Mouse (Mus musculus) left cerebral cortex, adult 8-10 months (tissue): ENCODE measurements around the gene Mdp1. TPM values are rescaled to one million over a fixed set of nuclear protein-coding genes. Genes with fewer than 3 reads are reported as not detected.

ENCODE experiments used
- DNase-seq, 2 experiments: peaks; one replicate each; pipeline ENCODE4 v3.0.0; 2022; ENCODE audit warnings: low spot score in 2 of 2
- total RNA-seq, 4 experiments: library from RNA; stranded (reverse); gene quantifications; 2 replicates each; pipeline ENCODE4 v1.2.4; 2022

Mdp1 gene
- total RNA-seq = 10 to 100 TPM; 40.7 to 48.1 (median 44.1) TPM

DNA sequence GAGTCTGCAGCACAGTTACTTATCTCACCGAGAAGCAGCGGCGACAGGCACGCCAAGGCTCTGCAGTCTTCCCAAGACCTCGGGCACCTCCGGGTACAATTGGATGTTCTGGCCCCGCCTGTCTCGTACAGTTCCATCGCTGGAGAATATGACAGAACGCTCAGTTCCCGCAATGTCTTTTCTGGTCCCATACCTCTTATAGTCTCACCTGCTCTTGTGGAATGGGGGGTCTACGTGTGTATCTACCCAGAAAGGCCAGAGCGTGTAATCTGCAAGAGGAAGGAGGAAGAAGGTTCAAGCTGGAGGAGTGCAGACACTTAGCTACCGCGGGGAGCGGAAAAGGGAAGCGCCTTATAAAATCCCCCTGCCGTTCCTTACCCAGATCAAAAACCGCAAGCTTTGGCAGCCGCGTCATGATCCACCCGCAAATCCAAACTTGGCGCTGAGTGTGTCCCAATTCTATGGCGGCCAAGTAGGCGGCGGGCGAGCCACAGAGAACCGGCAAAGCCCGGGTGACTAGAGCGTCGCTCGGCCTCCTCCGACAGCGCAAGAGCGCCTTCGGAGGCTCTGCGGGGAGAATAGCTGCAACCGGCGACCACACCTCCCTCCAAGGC, at the start of gene Mdp1:
TSS of gene Mdp1 (minus strand) at position 549 of the 614 bp plus-strand sequence.
- peak; percentile 67 to 74 for DNase-seq

DNA sequence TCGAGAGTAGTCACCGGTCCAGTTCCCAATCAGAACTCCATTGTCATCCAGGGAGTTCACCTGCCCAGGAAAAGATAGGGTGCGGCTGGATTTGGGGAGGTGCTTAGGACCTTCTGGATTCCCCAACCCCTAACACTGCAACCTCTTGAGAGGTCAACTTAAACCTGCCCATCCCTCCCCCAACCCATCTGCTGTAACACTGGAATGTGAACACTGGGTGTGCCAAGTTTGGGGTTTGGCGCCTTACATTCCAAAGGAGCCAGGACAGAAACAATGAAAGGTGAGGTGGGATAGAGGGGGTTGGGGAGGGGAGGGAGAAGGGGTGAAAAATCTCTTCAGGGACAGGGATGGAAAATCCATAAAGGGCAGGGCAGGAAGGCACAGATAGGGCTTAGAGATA, 49.2 kb upstream of the Mdp1 start:
- no peak for DNase-seq

DNA sequence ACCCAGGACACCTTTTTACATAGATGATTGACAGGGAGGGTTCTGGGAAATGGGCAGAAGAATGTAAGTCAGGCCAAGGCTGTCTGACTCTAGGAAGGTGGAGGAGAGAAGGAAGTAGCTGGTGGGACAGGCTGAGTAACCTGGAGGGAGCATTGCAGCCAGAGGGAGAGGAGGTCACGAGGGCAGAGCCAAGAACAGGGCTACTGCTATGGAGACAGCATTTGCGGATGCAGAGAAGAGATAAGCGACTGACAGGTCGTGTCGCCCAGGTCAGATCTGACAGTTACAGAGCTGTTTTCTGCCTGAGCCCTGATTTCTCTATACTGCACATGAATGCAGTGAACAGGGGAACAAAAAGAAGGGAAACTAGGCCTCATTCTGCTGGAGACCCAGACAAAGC, 47.1 kb upstream of the Mdp1 start:
- DNase-seq = no peak

DNA sequence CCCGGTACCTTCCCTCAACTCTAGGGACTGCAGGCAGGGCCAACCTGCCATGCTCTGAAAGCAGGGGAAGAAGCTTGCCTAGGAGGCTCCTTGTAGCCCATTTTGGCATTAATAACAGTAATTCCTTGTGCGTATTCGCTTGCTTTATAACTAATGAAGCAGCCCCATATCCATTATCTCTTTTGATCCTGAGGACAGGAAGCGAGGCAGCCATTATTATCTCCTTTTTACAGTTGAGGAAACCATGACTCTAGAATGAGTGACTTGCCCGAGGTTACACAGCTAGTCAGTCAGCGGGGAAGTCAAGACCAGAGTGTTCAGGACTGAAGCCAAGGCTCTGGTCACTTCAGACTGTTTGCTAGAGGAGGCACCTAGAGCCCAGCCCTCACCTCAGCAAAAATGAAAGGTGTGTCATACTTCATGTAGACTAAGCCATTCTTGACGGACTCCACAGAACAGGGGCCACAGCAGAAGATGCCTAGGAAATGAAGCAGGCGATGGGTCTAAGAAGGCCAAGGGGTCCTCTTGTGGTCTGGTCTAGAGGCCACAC, 45.8 kb upstream of the Mdp1 start:
- no peak for DNase-seq

DNA sequence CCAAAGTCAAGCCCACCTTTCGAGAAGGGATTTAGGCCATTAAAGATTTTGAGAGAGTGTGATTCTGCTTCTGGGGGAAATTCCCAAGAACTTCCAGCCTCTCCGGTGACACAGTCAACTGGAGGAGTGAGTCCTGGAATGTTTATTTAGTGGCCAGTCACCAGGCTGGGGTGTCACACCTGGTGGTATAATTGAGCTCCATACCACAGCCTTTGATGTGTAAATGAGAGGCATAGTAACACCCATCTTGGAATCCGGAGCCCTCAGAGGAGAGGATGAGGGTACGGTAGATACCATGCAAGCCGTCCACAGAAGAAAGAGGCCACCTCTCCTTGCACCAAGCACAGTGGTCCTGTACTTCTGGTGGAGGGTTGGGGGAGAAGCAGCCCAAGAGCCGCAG, 42.5 kb upstream of the Mdp1 start:
- no peak for DNase-seq

DNA sequence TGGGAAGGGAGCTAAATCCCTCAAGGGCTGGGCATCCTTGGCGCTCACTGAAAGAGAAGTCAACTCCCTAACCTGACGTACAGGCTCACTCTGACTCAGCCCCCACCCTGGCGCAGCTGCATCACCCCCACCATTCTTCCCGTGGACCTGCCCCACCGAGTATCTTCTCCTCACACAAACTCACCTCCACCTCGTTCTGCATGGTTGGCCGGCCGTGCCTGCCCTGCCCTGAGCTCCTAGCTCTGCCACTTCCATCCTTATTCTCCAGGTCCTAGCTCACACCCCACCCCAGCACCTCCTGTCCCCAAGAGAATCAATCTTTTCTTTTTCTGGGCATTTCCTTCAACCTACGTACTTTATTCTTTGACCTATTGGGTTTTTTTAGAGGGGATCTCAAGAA, 40.8 kb upstream of the Mdp1 start:
- DNase-seq = no peak

DNA sequence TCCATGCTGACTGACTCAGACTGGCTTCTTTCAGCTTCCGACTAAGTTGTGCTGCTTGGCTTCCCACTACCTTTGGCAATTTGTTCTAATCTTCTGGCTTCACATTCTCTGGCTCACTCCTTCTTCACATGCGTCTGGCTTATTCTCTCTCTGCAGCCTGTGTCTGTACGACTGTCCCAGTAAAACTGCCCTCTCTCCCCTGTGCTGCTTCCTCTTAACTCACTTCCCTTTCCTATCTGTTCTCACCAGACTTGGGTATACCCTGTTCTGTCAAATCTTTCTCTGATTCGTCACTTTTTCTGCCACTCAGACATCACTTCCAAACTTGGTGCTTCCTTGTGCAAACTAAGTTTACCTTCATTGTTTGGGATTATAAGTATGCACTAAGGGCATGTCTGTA, 36.9 kb upstream of the Mdp1 start:
- no peak for DNase-seq

DNA sequence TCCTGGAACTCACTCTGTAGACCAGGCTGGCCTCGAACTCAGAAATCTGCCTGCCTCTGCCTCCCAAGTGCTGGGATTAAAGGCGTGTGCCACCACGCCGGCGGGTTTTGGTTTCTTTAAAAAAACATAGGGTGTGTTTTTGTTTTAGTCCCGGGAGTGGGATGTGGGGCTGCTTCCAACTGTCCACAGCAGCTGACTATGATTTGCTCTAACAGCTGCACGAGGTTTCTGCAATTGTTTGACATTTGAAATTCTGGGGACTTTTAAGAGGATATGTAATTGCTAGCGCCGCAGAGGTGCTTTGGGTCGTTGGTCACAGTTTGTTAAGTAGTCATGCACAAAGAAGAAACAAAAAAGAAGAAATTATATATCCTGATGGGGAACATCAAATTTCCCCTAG, 29.1 kb upstream of the Mdp1 start:
- no peak for DNase-seq

DNA sequence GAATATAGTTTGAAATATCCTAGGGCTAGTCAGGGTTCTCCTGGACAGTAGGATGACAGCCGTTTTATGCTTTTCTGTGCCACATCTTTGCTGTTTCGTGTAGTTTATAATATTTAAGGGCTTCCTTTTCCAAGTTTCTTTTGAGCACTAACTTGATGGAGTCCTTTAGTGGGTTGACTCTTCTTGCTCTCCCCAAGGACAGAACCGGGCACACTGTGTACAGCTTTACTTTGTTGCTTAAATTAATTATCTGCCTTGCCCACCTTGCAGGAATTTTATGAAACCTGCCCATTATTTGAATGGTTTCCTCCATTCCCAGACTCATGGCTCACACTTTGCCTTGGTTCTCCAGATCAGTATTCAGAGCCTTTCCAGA, 21.8 kb upstream of the Mdp1 start:
- no peak for DNase-seq

DNA sequence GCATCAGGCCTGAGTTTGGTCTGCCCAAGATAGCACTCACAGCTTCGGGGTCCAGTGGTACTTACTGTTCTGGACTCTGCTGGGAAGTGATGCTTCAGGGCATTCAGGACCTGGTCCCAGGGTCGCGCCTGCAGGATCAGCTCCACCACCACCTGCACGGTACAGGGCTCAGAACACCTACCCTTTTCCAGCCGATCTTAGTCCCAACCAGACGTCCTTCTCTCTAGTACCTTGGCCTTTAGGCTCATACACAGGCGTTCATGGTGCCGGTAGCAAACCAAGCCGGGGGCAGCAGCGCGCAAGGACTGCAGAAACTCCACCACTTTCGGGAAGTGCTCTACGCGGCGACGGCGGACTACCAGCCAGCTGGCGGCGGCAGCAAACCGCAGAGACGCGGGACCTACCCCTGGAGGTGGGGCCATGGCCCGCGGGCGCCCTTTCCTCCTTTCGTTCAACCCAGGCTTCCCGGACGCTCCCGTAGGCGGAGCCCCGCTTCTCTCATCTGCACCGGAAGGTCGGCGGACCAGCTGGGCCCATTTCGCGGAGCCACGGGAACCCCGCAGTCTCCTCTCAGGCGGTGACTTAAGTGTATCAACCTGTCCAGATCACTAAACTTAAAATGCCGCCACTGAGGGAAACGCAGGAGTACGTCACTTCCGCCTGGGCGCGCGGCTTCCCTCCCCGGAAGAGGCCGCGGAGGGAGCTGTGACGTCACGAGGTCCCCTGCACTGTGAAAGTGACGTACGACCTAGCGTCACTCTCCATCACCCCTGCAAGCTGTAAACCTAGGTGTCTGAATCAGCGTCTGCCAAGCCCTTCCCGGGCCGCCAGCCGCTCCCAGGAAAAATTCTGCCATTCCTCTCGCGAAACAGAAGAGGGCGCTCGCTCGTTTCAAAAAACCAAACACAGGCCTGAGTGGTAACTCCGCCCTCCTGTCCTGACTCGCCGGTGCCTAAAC, 21.1 kb upstream of the Mdp1 start, which contains the start of gene Tinf2:
TSS of gene Tinf2 (minus strand) at position 661 of the 958 bp plus-strand sequence.
- DNase-seq = peak; percentile 86 to 96

DNA sequence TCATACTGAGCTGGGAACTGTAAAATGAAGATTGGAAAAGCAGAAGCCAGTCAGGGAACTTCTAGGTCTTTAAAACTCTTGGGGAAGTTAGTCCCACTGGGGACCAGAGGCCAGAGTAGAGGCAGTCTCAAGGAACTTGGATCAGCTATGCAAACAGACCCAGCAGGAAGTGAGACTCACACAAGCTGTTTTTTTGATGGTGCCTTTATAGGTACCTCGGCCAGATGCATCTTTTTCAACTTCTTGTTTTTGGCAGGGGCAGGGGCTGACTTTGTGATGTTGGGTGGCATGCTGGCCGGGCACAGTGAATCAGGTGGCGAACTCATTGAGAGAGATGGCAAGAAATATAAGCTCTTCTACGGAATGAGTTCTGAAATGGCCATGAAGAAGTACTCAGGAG, 17.3 kb upstream of the Mdp1 start:
- no peak for DNase-seq

DNA sequence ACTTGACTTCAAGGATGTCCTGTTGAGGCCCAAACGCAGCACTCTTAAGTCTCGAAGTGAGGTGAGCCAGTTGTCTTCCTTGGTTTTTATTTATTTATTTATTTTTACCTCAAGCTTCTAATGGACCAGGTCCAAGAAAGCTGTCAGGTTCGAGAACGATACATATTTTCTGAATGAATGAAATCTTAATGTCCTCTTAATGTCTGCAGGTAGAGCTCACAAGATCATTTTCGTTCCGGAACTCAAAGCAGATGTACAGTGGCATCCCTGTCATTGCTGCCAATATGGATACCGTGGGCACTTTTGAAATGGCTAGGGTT, 12.4 kb upstream of the Mdp1 start:
- DNase-seq = no peak

DNA sequence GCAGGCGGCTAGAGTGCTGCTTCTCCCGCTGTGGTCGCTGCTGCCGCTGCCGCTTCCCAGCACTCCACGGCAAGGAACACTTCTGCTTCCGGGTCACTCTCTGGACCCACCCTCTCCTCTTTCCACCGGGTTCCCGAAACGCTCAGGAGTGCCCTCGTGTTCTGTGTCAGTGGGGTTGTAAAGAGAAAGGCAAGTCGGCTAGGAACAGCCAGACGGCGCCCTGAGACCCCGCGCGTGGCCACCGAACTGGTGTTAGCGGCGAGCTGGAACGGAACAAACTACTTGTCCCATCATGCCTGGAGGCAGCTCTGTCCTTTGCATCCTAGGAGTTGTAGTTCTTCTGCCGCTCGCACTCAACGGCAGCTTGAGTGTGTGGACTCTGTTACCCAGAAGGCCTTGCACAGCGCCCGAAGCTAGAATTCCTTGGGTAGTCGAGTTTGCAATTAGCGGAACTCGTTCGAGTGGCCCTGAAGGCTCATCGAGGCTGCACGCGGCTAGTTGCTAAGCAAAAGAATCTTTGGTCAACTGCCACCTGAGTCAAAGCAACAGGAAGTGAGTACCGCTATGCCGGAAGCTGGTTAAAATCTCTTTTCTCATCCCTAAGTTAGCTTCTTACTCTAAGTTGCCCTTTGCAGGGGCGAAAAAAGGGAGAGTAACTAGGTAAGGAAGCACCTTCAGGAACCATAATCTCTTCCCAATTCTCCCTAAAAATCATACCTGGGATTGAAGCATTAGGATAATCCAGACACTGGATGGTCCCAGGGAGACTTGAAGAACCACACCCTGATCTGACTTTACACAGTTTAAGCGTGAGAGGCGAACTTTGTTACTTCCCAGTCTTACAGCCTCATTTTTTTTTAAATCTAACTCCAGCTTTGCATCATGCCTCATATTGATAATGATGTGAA, 11.8 kb upstream of the Mdp1 start, which contains the start of the genes Gmpr2 and Nedd8:
TSS of gene Gmpr2 (plus strand) at position 109 of the 908 bp plus-strand sequence.
TSS of gene Nedd8 (minus strand) at position 292 of the 908 bp plus-strand sequence.
- DNase-seq = peak; percentile 92 to 96

DNA sequence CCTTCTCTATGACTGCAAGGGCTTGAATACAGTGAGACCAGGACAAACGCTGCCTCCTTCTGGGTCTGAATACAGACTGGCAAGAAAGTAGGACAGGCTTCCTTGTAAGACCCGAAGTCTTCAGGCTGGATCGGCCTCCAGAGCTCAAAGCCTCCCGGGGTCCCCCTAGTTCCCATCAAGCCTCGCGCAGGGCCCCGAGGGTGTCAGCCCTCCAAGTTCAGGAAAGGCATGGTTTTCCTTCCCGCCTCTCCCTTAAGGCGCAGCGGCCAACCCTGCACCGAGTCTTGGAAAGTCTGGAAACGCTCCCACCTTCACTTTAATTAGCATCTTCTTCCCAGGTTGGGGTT, 11.2 kb upstream of the Mdp1 start:
- no peak for DNase-seq

DNA sequence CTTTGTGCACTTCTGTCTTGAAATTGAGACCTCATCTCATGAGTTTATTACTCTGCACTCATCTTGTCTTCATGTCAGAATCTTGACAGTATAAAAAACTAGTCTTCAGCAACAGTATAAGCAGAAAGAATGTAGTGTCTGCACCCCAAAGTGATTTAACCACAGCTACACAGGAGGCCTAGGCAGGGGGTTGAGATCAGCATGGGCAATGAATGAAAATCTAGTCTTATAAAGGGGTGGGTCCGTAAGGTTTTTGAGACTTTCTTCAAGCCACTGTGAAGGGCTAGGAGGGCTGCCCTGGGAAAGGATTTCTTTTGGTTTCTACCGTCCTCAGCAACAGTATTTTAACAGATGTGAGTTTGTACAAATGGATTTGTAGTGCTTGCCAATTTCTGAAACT, 328 bp upstream of the Mdp1 start:
- DNase-seq = no peak

DNA sequence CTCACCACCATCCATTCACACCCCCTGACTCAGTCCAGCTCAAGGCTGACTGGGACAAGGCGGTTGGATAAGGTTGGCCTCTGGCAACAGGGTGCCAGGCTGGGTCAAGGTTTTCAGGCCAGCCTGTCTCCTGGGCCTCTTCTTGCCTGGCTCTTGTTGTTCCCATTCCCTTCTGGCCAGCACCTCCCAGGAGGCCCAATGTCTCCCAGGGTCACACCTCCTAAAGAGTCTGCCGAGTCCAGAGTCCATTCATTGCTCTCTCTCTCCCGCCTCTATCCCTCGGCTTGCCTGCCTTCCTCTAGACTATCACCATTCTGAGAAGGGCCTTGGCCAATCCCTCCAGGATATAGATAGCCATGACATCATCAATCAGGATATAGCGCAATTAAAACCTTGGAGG, 2.3 kb downstream of the Mdp1 start:
- DNase-seq = no peak

DNA sequence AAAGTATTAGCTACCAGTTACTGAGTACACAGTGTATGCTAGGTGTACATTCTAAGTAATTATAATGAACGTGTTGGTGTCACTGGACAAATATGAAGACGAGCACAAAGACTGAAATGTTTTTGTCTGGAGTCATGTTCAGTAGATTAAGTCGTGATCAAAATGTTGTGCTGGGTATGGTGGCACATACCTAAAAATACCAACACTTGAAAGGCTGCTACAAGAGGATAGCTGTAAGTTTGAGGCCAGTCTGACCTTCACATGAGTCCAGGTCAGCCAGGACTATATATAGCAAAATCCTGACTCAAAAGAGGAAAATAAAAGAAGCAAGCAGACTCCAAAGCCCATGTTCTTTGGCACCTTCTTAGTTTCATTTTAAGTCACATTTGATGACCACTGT, 3.4 kb downstream of the Mdp1 start:
- no peak for DNase-seq

DNA sequence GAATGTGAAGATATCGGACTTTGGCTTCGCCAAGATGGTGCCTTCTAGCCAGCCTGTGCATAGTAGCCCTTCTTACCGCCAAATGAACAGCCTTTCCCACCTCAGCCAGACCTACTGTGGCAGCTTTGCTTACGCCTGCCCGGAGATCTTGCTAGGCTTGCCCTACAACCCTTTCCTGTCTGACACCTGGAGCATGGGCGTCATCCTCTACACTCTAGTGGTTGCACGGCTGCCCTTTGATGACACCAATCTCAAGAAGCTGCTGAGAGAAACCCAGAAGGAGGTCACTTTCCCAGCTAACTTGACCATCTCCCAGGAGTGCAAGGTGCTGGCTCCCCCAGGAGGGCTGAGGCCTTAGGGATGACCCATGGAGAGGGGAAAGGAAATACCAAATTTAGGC, 8.8 kb downstream of the Mdp1 start:
- no peak for DNase-seq

DNA sequence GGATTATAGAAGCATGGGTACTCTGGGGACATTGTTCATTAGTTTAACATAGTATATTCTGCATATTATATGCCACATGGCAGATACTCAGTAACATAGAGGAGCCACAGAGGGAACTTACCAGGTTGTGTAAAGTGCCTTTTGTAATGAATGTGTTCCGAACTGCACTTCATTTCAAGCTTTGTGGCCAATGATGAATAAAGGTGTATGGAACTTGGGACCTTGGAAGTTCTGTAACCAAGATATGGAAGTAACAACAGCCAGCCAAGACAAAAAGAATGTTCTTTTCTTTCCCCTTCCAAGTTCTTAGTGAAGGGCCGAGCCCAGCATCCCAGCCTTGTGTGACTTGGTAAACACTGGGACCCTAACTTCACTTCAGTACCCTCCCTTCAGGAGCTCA, 10.4 kb downstream of the Mdp1 start, which contains the start of gene Tssk4:
TSS of gene Tssk4 (plus strand) at position 301 of the 400 bp plus-strand sequence.
- DNase-seq = no peak

DNA sequence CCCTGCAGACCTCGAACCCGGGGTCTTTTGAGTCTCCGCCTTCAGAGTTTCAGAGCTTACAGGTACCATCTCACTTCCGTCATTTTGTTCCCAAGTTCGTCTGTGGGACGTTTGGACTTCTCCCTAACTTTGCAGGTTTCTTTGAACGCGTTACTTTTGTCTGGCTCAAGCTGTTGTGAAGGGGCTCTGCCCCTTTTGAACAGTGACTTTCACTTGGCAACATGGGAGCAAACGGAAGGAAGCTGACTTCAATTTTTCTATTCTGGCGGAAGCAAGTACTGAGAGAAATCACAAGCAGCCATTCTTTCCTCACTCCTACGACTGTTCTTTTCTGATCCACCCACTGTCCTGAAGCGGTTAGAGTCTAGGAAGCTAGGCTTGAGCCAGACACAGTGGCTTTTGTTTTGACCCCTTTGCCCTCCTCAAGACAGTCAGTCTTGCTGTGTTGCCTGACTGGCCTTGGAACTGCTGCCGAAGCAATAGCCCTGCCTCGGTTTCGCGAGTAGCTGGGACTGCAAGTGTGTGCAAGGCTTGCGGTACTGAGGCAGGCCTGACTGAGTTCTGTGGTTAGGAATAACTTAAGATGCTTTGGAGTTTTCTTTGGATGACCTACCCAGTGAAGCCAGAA, 15.9 kb downstream of the Mdp1 start:
- DNase-seq = no peak
